Mouse (Mus musculus) layer of hippocampus, adult 9-11 months (tissue): ENCODE data around the gene Mmel1.

Source experiments
- DNase-seq: peaks from one replicate; pipeline ENCODE4 v3.0.0; 2022

Mmel1 gene

GRCm38 (mm10) chr4:154910606-154911522, 41.5 kb downstream of the Mmel1 start:
- DNase-seq = peak; percentile 79

GRCm38 (mm10) chr4:154911644-154912043, 42.3 kb downstream of the Mmel1 start:
- no peak for DNase-seq

DNA sequence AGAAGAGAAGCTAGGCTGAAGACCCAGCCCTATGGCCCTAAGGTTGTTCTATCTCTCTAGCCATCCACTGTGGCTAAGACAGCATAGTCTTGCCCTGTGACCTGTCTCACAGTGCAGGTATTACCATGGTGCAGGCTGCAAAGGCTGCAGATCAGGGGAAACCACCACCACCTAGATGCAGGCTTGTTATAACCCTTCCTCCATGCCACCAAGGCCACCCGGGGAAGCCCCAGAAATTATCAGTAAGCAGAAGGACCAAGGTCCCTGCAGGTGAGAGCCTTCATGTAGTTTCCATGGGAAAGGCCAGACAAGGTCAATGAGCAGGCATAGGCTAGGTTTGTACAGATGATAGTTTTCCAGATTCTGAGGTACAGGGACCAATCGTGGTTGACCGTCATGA, 44.5 kb downstream of the Mmel1 start:
- no peak for DNase-seq

DNA sequence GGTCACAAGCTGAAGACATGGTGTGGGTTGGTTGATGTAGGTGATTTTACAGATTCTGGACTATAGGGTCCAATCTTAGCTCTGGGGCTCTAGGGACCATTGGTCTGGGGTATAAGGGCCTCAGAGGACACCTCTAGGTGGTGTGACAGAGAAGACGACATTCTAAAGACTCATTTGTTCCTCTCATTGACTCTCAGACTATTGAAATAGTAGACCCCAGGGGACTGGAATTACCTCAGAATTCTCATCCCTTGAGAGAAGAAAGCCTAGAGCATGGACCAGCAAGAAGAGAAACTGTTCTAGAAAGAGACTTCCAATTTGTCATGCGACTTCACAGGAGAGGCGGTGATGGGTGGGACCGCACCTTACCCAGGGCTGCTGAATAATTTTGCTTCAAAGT, 44.9 kb downstream of the Mmel1 start:
- no peak for DNase-seq

- DNase-seq = no peak
Measured at GRCm38 (mm10) chr4:154914707-154915106, 45.3 kb downstream of the Mmel1 start.

- no peak for DNase-seq
Measured at GRCm38 (mm10) chr4:154915286-154915685, 45.9 kb downstream of the Mmel1 start.

DNA sequence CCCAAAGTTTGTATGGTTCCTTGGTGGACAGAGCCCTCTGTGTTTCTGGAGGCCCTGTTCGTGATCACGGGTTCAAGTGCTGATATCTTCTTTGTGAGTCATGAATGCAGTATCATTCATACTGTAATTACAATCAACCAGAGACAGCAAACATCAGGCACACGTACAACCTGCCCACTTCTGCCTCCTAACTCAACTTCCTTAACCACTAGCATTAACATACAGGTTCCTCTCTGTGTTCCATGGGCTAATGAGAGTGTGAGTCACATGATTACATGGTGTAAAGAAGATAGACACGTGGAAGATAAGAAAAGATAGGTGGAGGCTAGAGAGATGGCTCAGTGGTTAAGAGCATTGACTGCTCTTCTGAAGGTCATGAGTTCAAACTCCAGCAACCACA, 47.3 kb downstream of the Mmel1 start:
- no peak for DNase-seq

DNA sequence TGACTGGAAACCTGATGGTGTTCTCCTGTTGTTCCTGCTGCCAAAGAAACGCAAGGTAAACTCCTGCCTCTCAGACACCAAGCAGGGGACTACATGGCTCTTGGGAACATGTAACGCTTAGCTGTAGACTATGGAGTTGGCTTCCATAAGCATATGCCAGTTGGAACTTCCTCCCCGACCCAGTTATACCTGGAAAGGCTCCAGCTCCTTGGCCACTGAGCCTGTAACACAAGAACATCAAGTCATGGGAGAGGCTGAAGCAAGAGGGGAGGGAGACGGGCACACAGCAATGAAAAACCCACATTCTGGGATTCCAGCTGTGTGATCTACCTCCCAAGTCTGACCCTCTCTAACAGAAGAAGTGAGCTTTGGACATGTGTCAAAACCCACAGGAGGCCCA, 52.9 kb downstream of the Mmel1 start:
- no peak for DNase-seq

DNA sequence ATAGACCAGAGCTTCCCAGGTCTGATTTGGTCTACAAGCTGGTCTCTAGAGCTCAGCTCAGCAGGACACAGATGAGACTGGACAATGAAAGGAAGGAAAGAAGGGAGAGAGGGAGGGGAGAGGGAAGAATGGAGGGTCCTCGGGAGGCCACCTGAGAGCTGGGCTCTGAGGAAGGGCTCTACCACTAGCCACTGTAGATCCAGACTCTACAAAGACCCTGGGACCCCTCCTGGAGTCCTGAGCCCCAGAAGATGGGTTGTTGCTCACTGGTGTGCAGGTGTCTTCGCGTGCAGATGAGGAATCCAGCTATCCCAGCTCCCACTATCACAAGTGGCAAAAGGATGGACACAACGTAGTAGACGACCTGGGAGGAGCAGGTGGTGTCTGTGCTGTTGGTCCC, 53.5 kb downstream of the Mmel1 start:
- DNase-seq = no peak

DNA sequence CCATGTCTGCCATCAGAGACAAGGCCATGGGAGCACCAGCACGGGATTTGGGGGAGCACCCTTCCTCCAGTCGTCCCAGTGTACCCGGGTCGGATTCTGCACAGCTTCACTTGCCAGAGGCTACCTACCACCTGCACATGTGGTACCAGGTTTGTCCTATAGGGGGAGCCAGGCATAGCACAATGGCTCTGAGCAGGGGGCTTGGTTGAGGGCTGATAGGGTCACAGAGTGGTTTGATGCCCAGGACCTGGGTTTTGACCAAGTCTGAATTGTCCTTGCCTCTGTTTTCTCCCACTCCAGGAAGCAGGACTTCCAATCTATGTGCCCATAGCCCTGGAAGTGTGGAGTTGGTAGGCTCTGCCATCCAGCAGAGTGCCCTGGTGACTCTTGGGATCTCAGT, 56.0 kb downstream of the Mmel1 start:
- DNase-seq = no peak

- no peak for DNase-seq
Measured at GRCm38 (mm10) chr4:154926969-154927898, 57.8 kb downstream of the Mmel1 start.

DNA sequence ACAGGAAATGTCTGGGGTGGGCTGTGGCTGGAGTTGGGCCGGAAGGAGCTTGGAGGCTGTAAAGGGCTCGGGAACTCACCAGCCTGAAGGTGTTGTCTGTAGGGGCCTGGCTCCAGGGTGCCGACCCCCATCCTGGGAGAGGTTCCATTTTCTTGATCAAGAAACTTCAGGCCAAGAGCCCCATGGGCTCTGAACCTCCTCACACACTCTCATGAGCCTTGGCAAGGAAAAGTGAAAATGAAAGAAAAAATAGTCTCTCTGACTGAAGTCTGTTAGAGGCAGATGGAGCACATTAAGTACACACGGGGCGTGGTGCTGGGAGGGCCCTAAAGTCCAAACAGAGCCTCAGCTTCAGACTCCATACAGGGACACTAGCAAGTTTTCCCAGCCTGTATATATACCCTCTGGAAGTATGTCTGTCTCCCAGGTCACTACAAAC, 58.5 kb downstream of the Mmel1 start:
- DNase-seq = no peak

DNA sequence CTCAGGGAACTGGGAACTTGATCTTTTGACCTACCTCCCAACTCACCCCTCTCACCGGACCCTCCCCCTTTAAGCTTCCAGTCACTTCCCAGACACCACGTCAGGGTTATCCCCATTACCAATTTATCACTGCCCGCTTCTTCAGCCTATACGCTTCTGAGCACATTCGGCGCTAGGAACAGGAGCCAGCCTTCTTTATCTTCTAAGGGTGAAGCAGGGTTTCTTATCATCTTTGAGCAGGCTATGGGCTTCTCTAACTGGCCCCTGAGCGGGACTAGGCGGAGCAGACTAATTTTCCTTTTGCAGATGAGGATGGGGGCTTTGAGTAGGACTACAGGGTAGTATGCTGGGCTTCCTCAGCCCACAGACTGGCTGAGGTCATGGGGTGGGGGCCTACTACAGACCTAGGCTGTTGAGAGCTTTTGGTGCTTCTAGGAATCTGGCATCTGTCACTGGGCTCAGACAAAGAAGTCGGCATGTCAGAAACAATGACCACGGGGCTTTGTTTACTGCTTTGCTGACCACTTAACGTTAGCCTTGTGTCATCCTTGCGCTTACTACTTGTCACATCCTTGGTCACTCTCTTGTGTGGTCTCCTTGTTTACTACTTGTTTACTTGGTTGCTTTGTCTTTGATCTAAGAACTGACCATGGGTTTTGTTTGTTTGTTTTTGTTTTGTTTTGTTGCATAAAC, 59.2 kb downstream of the Mmel1 start, which contains the start of gene Tnfrsf14:
Tnfrsf14 (minus strand) TSS at position 169 of the 693 bp plus-strand sequence.
- no peak for DNase-seq

DNA sequence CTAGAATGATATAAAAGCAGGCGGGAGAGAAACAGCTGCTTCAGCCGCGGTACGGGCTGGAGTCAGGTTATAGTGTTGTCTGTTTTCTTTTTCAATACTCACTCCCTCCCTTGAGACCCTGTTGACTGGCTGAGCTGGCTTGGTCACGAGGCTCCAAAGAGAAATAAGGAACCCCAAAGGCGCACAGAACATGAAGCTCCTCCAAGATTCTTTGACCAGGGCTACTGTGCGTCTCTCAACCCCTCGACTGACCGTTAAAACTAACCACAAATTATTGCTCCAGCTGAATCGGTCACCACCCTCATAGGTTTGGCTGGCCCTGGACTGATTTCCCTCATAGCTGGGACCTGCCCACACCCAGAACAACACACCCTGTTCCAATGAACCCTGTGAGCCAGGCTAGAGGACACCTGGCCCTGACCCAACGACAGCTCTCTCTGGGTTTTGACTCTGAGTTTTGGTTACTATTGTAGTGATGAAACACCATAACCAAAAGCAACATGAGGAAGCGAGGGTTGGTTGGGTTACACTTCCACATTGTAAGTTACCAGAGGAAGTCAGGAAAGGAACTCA, 59.8 kb downstream of the Mmel1 start:
- DNase-seq = no peak

GRCm38 (mm10) chr4:154933306-154933907, 64.0 kb downstream of the Mmel1 start:
- no peak for DNase-seq

GRCm38 (mm10) chr4:154934800-154935199, 65.4 kb downstream of the Mmel1 start:
- no peak for DNase-seq

- no peak for DNase-seq
Measured at GRCm38 (mm10) chr4:154935788-154936187, 66.4 kb downstream of the Mmel1 start.

DNA sequence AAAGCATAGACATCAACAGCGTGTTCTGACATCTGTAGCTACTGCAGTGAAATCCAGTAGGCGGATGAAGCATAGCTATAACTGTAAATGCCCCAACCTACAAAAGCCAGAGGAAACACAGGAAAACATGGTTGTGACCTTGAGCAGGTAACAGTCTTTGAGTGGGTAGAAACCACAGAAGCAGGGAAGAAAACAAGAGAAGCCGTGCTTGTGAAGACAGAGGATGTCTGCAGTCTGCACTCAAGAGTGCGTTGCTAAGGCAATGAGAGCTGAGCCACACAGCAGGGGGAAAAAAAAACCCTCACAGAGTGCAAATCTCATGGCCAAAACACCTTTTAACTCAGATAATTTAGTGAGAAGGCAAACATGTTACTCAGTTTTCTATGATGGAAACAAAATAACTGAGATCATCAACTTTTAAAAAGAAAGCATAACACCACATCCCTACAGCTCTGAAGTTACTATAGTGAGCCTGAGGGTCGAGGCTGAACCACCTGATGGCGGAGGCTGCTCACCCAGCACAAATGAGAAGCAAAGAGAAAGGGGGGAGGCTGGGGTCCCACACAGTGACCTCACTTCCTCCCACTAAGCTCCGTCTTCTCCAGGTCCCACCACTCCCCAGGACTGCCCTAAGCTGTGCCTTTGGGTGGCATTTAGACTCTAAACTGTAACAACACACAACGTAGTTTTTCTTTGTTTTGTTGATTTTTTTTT, 67.3 kb downstream of the Mmel1 start:
- no peak for DNase-seq

DNA sequence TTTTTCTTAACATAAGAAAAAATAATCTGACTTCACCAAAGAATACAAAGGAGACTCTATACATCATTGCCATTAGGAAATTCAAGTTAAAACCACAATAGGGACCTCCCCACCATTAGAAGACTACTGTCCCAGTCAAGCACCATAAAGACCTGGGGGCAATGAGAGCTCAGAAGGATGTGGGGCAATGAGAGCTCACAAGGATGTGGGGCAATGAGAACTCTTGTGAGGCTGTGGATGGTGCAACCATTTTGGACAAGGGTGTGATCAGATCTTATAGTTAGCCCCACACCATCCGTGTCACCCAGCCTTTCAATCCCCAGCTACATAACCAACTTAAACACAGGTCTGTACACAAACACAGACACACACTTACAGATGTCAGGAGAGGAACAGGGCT, 68.4 kb downstream of the Mmel1 start:
- DNase-seq = no peak

GRCm38 (mm10) chr4:154940156-154940555, 70.8 kb downstream of the Mmel1 start:
- DNase-seq = no peak

- DNase-seq = no peak
Measured at GRCm38 (mm10) chr4:154941831-154942230, 72.4 kb downstream of the Mmel1 start.
